Mouse (Mus musculus) MEL (cell line): ENCODE results near the gene Prmt2. TPM values are rescaled to one million over a fixed set of nuclear protein-coding genes. Genes with fewer than 3 reads are reported as not detected.

Experiments
- DNase-seq: peaks from one replicate; pipeline ENCODE4 v3.0.0; 2011; ENCODE audit warnings: low read depth, low spot score
- H3K27ac ChIP-seq: 2 replicates; pipeline ENCODE4 v1.5.1; 2012; ENCODE audit warnings: low read depth, mild to moderate bottlenecking, control low read depth, low read length, moderate library complexity; ENCODE audit not compliant: control insufficient read depth
- H3K27me3 ChIP-seq, 2 experiments: fragments of 150-350 bp in 1 of 2; sonication (generic) in 1 of 2; 2 replicates each; pipeline ENCODE4 v1.6.1; 2012; ENCODE audit warnings: low read length in 2 of 2, mild to moderate bottlenecking in 2 of 2, improper control_type of control experiment in 1 of 2, moderate library complexity in 1 of 2; ENCODE audit not compliant: insufficient read depth in 2 of 2, control insufficient read depth in 1 of 2
- H3K36me3 ChIP-seq, 2 experiments: 2 replicates each; pipeline ENCODE4 v1.6.1; 2012 to 2014; ENCODE audit warnings: low read length in 2 of 2, improper control_type of control experiment in 1 of 2, inconsistent platforms in 1 of 2, mild to moderate bottlenecking in 1 of 2; ENCODE audit not compliant: insufficient read depth in 2 of 2, control insufficient read depth in 1 of 2
- H3K4me1 ChIP-seq, 2 experiments: fragments of 150-350 bp in 1 of 2; sonication (generic) in 1 of 2; 2 replicates each; pipeline ENCODE4 v1.6.1; 2012; ENCODE audit warnings: low read length in 2 of 2, improper control_type of control experiment in 1 of 2, mild to moderate bottlenecking in 1 of 2; ENCODE audit not compliant: insufficient read depth in 2 of 2, control insufficient read depth in 1 of 2
- H3K4me3 ChIP-seq, 2 experiments: fragments of 150-350 bp in 1 of 2; sonication (generic) in 1 of 2; 2 replicates each; pipeline ENCODE4 v1.5.1; 2012; ENCODE audit warnings: low read depth in 2 of 2, low read length in 2 of 2, mild to moderate bottlenecking in 2 of 2, moderate library complexity in 2 of 2, control low read depth in 1 of 2, improper control_type of control experiment in 1 of 2; ENCODE audit not compliant: control insufficient read depth in 1 of 2, insufficient read depth in 1 of 2
- H3K79me2 ChIP-seq: 2 replicates; pipeline ENCODE4 v1.6.1; 2012; ENCODE audit warnings: mild to moderate bottlenecking, low read length, moderate library complexity; ENCODE audit not compliant: control insufficient read depth, poor library complexity, insufficient read depth
- H3K9ac ChIP-seq: 2 replicates; pipeline ENCODE4 v1.6.1; 2012; ENCODE audit warnings: low read depth, mild to moderate bottlenecking, control low read depth, low read length, moderate library complexity; ENCODE audit not compliant: control insufficient read depth, poor library complexity, severe bottlenecking
- H3K9me3 ChIP-seq: fragments of 150-350 bp; sonication (generic); replicated peaks from 2 replicates; pipeline ENCODE4 v1.6.1; 2012; ENCODE audit warnings: mild to moderate bottlenecking, low read length, improper control_type of control experiment, moderate library complexity; ENCODE audit not compliant: insufficient read depth
- CHD1 ChIP-seq: IDR thresholded peaks from 2 replicates; pipeline ENCODE4 v1.6.1; 2012; ENCODE audit warnings: low read depth, mild to moderate bottlenecking, inconsistent platforms, low read length, improper control_type of control experiment
- CTCF ChIP-seq, 3 experiments: IDR thresholded peaks in 2 of 3; conservative IDR thresholded peaks in 1 of 3; 2 replicates each; pipeline ENCODE4 v1.5.1; 2011 to 2012; ENCODE audit warnings: low read length in 3 of 3, low read depth in 2 of 3, mild to moderate bottlenecking in 2 of 3, improper control_type of control experiment in 1 of 3, inconsistent platforms in 1 of 3, mixed read lengths in 1 of 3, moderate library complexity in 1 of 3; ENCODE audit not compliant: control insufficient read depth in 1 of 3, insufficient read depth in 1 of 3, poor library complexity in 1 of 3, severe bottlenecking in 1 of 3
- EP300 ChIP-seq, 2 experiments: IDR thresholded peaks; 2 replicates each; pipeline ENCODE4 v1.6.1; 2011; ENCODE audit warnings: improper control_type of control experiment in 2 of 2, low read length in 2 of 2, low read depth in 1 of 2, mild to moderate bottlenecking in 1 of 2
- ETS1 ChIP-seq: IDR thresholded peaks from 2 replicates; pipeline ENCODE4 v1.6.1; 2012; ENCODE audit warnings: low read depth, mild to moderate bottlenecking, inconsistent platforms, low read length, improper control_type of control experiment, moderate library complexity
- GATA1 ChIP-seq: IDR thresholded peaks from 2 replicates; pipeline ENCODE4 v1.6.1; 2011; ENCODE audit warnings: low read depth, low read length, improper control_type of control experiment
- HCFC1 ChIP-seq: IDR thresholded peaks from 2 replicates; pipeline ENCODE4 v1.6.1; 2012; ENCODE audit warnings: low read depth, mild to moderate bottlenecking, inconsistent platforms, low read length, improper control_type of control experiment, moderate library complexity
- KAT2A ChIP-seq: conservative IDR thresholded peaks from 2 replicates; pipeline ENCODE4 v1.6.1; 2012; ENCODE audit warnings: low read depth, low read length, improper control_type of control experiment, inconsistent platforms
- MAFK ChIP-seq: IDR thresholded peaks from 2 replicates; pipeline ENCODE4 v1.6.1; 2011; ENCODE audit warnings: low read depth, mild to moderate bottlenecking, low read length, improper control_type of control experiment, borderline replicate concordance
- MAX ChIP-seq: IDR thresholded peaks from 2 replicates; pipeline ENCODE4 v1.6.1; 2011; ENCODE audit warnings: low read length, improper control_type of control experiment
- MAZ ChIP-seq: IDR thresholded peaks from 2 replicates; pipeline ENCODE4 v1.6.1; 2012; ENCODE audit warnings: low read depth, mild to moderate bottlenecking, inconsistent platforms, low read length, improper control_type of control experiment
- MXI1 ChIP-seq: IDR thresholded peaks from 2 replicates; pipeline ENCODE4 v1.6.1; 2011; ENCODE audit warnings: mild to moderate bottlenecking, low read depth, low read length, improper control_type of control experiment
- MYB ChIP-seq: IDR thresholded peaks from 2 replicates; pipeline ENCODE4 v1.6.1; 2011; ENCODE audit warnings: mild to moderate bottlenecking, low read depth, low read length, improper control_type of control experiment
- NELFE ChIP-seq: IDR thresholded peaks from 2 replicates; pipeline ENCODE4 v1.6.1; 2011; ENCODE audit warnings: low read depth, low read length, improper control_type of control experiment
- POLR2AphosphoS2 ChIP-seq: IDR thresholded peaks from 2 replicates; pipeline ENCODE4 v1.6.1; 2011; ENCODE audit warnings: low read length, improper control_type of control experiment
- RAD21 ChIP-seq: IDR thresholded peaks from 2 replicates; pipeline ENCODE4 v1.6.1; 2011; ENCODE audit warnings: mild to moderate bottlenecking, low read depth, low read length, improper control_type of control experiment
- SMC3 ChIP-seq: IDR thresholded peaks from 2 replicates; pipeline ENCODE4 v1.6.1; 2011; ENCODE audit warnings: low read depth, low read length, improper control_type of control experiment
- TAL1 ChIP-seq: IDR thresholded peaks from 2 replicates; pipeline ENCODE4 v1.6.1; 2012; ENCODE audit warnings: mild to moderate bottlenecking, inconsistent platforms, low read length, moderate library complexity, mixed read lengths
- ZC3H11A ChIP-seq: IDR thresholded peaks from 2 replicates; pipeline ENCODE4 v1.6.1; 2012; ENCODE audit warnings: low read depth, mild to moderate bottlenecking, inconsistent platforms, low read length, improper control_type of control experiment
- ZKSCAN1 ChIP-seq: IDR thresholded peaks from 2 replicates; pipeline ENCODE4 v1.6.1; 2012; ENCODE audit warnings: low read depth, mild to moderate bottlenecking, inconsistent platforms, low read length, improper control_type of control experiment, moderate library complexity
- ZMIZ1 ChIP-seq: IDR thresholded peaks from 2 replicates; pipeline ENCODE4 v1.6.1; 2012; ENCODE audit warnings: low read depth, mild to moderate bottlenecking, inconsistent platforms, low read length, improper control_type of control experiment, moderate library complexity
- ZNF384 ChIP-seq: IDR thresholded peaks from 2 replicates; pipeline ENCODE4 v1.6.1; 2012; ENCODE audit warnings: low read depth, mild to moderate bottlenecking, inconsistent platforms, low read length, improper control_type of control experiment
- polyA plus RNA-seq, 2 experiments: library from polyadenylated mRNA; stranded (reverse) in 1 of 2; unstranded in 1 of 2; fragments of >175 nt in 1 of 2; fragments of >200 nt in 1 of 2; gene quantifications; 2 replicates each; pipeline versions ENCODE4 v1.2.1 to v1.2.4; 2012; ENCODE audit warnings: low replicate concordance in 2 of 2, low read depth in 1 of 2; ENCODE audit not compliant: insufficient read length in 2 of 2, insufficient read depth in 1 of 2, missing spikeins in 1 of 2
- total RNA-seq: library from RNA; depleted of rRNA; stranded (reverse); fragments of 300-350 nt; gene quantifications from 2 replicates; pipeline ENCODE4 v1.2.3, GENCODE M21; 2012

The Prmt2 gene
- total and polyA plus RNA-seq, 3 experiments, result 6.7 to 12.6 TPM; not detected in 1

DNA sequence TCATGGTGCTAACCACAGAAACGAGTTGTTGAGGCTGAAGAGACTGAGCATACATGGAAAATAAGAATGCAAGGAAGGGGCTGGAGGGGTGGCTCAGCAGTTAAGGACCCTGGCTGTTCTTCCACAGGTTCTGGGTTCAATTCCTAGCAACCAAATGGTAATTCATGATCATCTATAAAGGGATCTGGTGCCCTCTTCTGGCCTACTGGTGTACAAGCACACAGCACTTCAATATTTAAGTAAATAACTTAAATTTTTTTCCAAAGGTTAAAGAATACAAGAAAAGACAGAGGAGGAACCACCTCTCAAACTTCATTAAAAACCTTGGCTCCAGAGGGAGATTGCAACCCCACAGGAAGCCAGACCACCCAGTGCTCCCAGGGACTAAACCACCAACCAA lies 8.0 kb downstream of the Prmt2 start:
- no peaks in the 10 kb centered on the region for H3K9me3 ChIP-seq
- H3K27ac ChIP-seq, result no peak overlapping the region
- H3K4me3 ChIP-seq, result no peak overlapping the region
- no peaks in the 10 kb centered on the region for H3K27me3 ChIP-seq
- H3K4me1 ChIP-seq, result no peaks in the 10 kb centered on the region
- no peak overlapping the region for H3K9ac ChIP-seq
- H3K79me2 ChIP-seq, result no peaks in the 10 kb centered on the region
- no peaks in the 10 kb centered on the region for H3K36me3 ChIP-seq
- peak; percentile 47 for DNase-seq
- TF ChIP-seq SMC3 (peak; percentile 36), EP300 (IDR thresholded peaks at IDR 0.05; ENCODE audit: low read depth in 1 of 2, low read length in 2 of 2) (no peak), MAFK (no peak), HCFC1 (no peak), MYB (no peak), POLR2AphosphoS2 (no peak), TAL1 (no peak), RAD21 (peak; percentile 44), CHD1 (no peak), ETS1 (no peak), ZC3H11A (peak; percentile 24; the same call in 1 of the 2 replicates), MXI1 (no peak), MAX (no peak), ZNF384 (no peak), MAZ (0 out of 2 replicates have a peak, but pooled peaks have one; percentile 24), KAT2A (no peak), CTCF (IDR thresholded peaks at IDR 0.05 in 2 of 3, conservative IDR thresholded peaks at IDR 0.05 in 1 of 3; ENCODE audit: control insufficient read depth in 1 of 3, insufficient read depth in 1 of 3, low read depth in 2 of 3, low read length in 3 of 3, poor library complexity in 1 of 3, severe bottlenecking in 1 of 3) (peak; percentile 4 to 59 (median 59); a peak in 4 of 6 replicates)

DNA sequence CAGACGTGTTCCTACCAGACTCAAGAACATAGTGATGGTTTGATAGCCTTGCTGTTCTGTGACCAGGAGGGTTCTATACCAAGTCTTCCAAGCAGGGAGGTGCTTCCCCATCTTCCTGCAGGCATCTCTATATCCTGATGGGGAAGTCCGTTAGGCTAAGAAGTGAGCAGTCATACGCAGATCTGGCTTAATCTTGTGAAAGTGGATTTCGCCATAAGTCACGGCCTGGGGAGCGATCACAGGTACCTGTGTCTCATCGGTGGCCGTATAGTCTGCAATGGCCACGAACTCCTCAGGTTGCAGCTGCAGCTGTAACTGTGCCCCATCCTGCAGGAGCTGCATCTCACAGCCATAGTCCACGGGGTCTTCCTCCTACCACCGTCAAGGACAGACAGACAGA lies 11.7 kb downstream of the Prmt2 start:
- H3K27me3 ChIP-seq, result no peaks in the 10 kb centered on the region
- H3K9ac ChIP-seq, result no peak overlapping the region
- H3K4me3 ChIP-seq, result no peak overlapping the region
- no peaks in the 10 kb centered on the region for H3K9me3 ChIP-seq
- no peak for DNase-seq
- H3K79me2 ChIP-seq, result no peaks in the 10 kb centered on the region
- H3K27ac ChIP-seq, result no peak overlapping the region
- no peak for TF ChIP-seq ZKSCAN1
- TF ChIP-seq MAZ, result no peak
- no peak for TF ChIP-seq GATA1
- no peak for TF ChIP-seq NELFE
- TF ChIP-seq ZMIZ1, result no peak
- no peak for TF ChIP-seq RAD21
- no peak for TF ChIP-seq MYB
- no peak for TF ChIP-seq EP300 (IDR thresholded peaks at IDR 0.05; ENCODE audit: low read depth in 1 of 2, low read length in 2 of 2)
- no peak for TF ChIP-seq KAT2A
- TF ChIP-seq, all 39 proteins: peak for 0
- no peaks in the 10 kb centered on the region for H3K36me3 ChIP-seq
- no peaks in the 10 kb centered on the region for H3K4me1 ChIP-seq
